Mouse (Mus musculus): ENCODE data around the gene Ptpn3.

The Ptpn3 gene

DNA sequence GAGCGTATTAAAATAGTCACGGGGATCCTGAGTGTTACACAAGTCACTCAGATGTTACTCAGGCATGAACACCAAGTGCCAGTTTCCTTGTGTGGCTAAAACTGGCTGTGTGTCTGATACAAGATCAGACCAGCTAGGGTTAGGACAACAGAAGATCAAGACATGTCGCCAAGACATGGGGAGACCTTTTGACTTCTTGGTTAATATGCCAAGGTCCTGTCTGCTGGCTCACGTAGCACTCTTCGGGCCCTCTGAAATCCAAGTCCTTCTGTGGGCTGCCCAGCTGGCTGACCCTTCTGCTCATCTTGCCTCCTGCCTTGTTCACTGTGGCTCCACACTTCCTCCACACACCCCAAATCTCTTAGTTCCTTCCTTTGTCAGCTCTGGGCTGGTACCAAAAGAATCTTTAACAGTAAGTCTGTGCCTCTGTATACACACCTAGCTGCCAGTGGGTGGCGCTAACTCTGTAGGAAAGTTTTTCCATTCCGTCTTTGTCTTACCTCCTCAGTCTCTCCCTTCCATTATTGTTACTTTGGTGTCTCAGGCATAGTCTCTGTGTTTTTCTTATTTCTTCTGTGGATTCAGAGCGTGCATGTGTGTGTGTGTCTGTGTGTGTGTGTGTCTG lies 38.5 kb downstream of the Ptpn3 start:
- peak; percentile 90 for DNase-seq (ENCODE audit: low read depth, low spot score)

DNA sequence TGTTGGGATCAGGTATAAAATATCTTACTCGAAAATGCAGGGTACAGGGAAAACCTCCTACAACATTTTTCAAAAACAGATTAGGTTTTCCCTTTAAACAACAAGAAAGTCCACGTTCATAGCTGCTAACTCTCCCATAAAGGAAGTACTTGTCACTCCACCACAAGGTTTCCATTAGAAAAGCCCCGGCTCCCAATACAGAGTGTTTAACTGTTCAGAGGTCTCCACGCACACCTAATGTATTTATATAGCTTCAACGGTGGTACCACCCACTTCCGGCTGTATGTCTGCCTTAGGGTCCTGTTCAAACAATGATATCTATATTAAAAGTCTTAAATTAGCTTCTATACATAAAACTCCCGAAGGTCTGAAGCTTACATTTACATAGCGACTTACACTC lies 39.2 kb downstream of the Ptpn3 start:
- DNase-seq (ENCODE audit: low read depth, low spot score) = no peak

DNA sequence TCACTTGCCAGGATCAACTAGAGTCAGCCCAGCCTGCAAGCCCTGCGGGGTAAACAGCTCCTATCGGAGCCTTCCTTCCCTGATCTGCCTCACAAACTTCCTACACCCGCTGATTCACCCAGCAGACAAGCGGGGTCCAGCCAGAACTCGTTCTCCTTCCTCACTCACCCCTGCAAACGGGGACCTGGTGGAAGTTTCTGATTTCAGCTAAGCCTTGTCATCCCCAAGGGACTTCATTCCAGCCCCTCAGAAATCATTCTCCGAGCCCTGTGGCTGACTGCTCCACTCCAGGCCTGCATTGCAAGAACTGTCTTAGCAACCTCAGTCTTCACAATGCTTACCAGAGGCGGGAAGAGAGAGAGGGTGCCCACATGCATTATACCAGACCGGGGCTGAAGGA lies 39.8 kb downstream of the Ptpn3 start:
- no peak for DNase-seq (ENCODE audit: low read depth, low spot score)

DNA sequence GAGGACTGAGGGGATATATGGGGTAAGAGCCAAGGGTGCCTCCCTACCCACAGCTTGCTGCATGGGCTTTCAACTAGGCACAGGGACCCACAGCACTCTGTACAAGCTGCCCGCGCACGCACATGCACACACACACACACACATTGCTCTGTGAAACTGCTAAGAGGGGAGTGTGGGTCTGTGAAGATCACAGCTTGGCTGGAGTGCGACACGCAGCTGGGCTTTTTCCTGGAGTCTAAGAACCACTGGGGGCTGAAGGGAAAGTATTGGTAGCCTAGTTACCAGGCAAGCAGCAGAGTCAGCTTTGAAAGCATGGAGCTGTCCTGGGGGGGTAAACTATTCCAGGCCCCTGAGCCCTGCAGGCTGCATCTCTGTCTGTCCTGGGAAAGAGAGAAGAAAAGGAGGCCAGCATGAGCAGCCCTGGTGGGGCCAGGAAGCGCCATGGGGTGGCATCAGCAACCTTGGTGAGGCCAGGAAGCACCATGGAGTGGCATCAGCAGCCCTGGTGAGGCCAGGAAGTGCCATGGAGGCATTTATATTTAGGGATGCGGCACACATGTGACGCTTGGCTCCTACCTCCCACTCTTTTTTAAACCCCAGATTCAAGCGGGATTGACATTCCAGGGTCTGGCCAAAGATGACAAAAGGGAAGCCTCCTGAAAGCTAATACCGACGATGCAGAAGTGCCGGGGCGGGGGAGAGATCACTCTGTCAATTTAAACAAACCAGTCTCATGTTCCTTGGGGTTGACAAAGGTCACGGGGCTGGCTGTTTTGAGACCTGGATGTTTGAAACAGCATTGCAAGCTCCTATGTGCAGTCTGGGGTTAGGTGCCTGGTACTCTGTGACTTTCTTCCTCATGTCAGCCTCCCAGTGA lies 43.2 kb downstream of the Ptpn3 start:
- DNase-seq (ENCODE audit: low read depth, low spot score) = peak; percentile 40

DNA sequence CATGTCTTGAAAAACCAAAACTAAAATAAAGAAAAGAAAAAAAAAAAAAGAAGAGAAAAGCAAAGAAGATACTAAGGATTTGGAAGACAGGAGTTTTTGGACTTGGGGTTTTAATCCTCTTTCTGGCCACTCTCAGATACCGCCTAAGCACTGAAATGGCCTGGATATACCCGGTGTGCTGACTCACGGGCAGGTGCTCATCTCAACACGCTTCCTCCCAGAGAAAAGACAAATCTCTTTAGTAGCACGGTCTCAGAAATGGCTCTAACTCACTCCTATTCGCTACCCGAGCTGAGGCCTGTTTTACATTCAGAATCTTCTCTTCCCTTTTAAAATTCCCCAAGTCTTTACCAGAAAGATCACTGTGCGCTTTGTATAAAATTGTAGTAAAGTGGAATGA lies 44.2 kb downstream of the Ptpn3 start:
- no peak for DNase-seq (ENCODE audit: low read depth, low spot score)

DNA sequence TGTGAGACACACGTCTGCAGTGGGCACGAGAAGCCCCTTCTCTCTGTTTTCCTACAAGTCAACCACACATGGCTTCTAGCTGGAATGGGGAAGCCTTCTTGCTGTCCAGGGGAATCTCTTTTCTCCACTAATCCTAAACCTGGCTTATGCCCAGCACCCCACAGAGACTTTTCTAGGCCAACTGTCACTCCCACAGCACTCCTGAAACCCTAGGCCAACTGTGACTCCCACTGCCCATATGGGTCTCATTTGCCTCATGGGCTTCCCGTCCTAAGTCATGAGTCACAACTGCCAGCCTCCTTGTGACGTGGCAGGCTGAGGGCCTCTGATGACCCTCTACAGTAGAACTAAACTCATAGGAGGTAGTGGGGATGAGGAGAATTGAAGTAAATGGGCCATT lies 44.9 kb downstream of the Ptpn3 start:
- no peak for DNase-seq (ENCODE audit: low read depth, low spot score)

DNA sequence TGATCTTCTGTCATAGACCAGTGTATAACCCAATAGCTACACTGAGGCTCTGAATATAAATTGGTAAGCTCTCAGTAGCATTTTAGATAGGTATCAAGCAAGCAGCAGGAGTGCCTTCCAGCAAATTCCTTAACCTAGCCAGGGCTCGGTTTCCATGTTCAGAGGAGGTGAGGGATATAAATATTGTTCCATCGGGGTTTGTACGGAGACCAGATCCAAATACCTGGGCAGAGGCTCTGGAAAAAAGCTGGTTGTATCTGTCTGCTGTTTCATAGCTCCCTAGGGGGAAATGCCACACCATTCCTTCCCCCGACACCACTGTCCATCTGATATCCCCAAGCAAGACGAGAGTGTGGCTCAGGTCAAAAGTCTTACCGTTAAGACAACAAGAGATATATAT lies 47.2 kb downstream of the Ptpn3 start:
- peak; percentile 56 for DNase-seq (ENCODE audit: low read depth, low spot score)

DNA sequence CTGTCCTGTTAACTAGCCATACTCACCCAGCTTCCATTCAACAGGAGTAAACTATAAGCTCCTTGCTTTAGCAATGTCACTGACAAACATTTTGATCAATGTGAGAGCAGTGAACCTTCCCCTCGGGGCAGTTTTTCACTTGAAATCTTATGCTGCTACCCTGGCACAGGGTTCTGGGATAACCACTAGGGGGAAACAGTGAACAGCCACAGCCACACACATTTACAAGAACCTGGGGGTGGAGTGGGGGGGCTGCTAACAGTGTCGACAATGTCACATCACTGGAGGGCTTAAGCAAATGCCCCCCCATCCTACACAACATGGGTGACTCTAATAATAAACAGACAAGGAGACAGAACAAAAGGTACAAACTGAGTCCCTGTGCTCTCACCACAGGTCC lies 51.0 kb downstream of the Ptpn3 start:
- DNase-seq (ENCODE audit: low read depth, low spot score) = no peak

DNA sequence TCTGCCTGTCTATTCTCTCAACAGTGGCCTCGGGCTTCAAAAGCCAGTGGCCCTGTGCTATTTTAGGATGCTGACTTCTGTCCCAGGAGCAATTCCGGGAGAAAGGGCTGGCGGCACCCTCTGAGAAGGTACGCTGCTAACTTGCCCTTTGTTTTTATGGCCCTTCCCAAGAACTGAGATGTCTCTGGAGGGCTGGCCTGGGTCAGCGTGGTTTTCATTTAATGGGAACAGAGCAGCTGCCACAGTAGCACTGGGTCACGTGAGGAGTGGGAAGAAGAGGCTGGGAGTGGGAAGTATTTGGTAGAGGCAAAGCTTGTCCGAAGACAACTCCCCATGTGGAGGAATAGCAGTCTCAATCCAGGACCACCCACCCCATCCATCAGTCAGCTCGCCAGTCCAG lies 52.5 kb downstream of the Ptpn3 start:
- DNase-seq (ENCODE audit: low read depth, low spot score) = peak; percentile 68

DNA sequence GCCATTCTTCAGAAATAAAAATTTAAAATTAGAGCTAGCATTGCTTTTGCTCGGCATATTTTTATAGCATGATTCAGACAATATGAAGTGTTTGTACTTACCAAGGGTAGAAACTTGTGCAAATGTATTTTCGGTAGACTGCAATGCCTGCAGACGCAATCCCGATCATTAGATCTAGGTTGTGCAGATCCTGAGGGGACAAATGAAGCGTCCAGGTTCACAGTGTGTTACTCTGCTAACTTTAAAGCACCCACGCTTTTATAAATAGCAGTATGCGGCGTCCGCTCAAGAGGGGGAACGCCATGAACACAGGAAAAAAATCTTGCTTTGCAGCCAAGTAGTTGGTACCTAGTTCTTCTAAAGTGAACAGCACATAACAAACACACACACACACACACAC lies 56.8 kb downstream of the Ptpn3 start:
- DNase-seq (ENCODE audit: low read depth, low spot score) = no peak

DNA sequence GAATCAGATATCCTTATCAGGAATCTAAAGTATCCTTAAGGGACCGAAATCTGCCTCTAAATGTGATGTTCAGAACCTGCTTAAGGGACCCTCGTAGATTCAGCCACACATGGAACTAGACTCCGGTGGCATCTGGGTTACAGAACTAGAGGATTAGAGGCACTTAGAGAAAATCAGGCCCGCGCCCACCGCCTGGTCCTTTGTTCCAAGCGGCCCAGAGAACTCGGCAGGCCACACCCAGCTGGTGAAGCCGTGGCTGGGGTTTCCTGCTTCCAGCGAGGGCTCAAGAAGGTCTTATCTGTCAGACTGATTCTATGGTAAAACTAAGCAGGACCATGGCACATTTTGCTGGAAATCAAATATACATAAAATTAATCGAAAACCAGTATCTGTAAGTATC lies 58.3 kb downstream of the Ptpn3 start:
- DNase-seq (ENCODE audit: low read depth, low spot score) = no peak

DNA sequence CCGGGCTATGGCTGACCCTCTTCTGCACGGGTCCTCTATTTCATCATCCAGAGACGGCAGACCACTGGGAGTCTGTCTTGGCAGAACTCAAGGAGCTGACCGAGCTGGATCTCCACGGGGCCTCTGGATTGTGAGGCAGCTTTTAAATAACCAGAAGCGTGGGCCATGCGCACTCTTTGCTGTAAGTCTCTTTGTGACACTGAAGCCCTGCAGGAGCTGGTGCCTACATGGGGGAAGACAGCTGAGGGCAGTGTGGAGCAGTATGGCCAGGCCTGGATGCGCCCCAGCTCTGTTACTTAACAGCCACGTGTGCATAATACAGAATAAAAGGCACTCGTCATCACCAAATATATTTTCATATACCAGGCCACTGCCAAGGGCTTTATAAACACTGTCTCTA lies 60.7 kb downstream of the Ptpn3 start:
- peak; percentile 47 for DNase-seq (ENCODE audit: low read depth, low spot score)

DNA sequence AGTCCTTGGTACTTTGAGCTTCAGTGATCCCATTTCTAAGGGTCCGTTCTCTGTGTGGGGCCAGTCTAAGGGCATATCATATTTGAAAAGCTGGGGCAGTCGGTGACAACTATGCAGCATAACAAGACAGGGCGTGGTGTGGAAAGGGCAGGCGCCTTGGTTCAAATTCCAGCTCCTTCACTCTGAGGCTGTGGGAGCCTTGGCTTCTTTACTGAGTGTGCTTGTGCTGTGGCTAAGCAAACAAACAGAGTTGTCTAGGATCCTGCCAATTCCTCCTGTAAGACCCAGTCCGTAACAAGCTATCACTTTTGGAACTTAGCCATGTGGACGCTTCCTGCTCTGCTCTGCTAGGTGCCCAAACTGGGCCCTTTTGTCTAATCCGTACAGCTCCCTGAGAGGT lies 61.5 kb downstream of the Ptpn3 start:
- DNase-seq (ENCODE audit: low read depth, low spot score) = no peak

DNA sequence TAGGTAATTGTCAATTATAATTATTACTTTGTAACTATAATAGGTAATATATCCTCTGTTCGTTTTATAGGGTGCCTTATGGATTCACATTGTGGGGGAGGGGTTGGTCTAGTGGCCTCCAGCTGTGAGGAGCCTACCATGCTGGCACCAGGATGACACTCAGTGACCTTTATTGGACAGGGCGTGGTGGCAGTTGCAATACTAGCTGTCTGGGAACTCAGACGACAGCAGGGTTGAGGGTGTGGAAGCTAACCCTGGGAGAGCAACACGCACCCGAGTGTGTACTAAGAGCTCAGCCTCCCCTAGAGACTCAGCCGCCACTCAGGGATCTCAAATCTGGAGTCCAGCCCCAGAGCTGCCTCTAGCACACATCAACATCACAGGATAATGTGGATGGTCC lies 62.5 kb downstream of the Ptpn3 start:
- DNase-seq (ENCODE audit: low read depth, low spot score) = peak; percentile 41

DNA sequence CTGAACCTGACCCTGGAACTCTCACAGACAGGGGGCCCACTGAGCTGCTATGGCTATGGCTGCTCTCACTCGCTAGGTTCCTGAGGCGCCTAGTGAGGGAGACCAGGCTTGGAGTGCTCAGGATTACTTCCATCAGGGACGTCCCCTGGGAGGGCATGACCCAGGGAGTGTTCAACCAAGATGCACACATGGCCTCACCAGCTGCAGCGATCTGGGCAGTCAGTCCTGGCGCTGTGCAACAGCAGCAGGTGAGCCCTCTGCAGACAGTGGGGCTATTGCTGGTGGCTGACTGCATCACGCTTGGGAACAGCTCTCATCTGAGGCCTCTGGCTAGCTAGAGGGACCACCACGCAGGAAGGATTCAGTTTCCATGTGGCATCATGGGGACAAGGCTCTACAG lies 63.5 kb downstream of the Ptpn3 start:
- no peak for DNase-seq (ENCODE audit: low read depth, low spot score)

DNA sequence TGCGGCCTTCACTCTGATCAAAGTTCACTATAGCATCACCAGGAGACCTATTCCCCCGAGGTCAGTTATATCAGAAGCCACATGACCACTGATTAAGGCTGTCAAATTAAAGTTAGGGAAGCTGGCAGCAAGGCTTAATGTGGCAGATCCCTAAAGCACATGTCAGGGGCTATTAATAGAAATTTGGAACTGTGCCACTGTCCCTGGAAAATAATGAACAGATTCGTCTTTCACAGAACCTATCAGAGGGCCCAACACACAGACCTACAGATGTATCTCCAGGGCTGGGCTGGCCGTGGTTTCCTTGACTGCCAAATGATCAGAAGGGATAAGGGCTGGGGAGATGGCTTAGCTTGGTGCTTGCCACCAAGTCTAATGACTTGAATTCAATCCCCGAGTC lies 65.1 kb downstream of the Ptpn3 start:
- peak; percentile 53 for DNase-seq (ENCODE audit: low read depth, low spot score)

DNA sequence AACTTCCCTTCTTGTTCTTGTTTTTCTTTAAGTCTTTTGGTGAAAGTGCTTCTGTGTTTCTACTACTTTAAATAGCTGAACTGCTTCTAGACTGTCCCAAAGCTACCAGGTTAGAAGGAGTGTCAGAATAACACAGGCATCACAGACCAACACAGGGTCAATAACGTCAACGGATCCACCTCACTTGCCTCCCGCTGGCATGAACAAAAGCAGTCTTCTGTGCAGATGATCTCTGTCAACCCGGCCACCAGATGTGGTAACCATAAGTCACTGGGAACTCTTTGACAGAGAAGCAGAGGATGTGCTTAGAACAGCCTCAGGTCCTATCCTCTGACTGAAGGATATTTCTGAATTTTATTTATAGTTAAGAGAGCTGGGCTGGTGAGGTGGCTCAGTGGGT lies 65.9 kb downstream of the Ptpn3 start:
- DNase-seq (ENCODE audit: low read depth, low spot score) = no peak

DNA sequence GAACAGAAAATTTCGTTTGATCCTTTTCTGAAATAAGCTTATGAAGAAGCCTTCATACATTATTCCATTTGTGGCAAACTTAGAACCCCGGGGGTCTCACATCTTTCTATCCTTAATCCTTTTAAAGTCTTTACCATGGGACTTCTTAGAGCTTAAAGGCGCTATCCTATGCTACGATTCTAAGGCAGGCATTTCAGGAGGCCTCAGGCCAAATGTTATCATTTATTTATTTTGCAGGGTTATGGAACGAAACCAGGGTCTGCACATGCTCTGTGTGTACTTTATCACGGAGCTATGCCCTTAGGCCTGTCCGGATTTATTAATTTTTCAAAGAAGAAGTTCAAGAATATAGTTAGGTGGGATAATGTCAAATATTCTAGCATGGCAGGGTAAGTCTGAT lies 67.3 kb downstream of the Ptpn3 start:
- DNase-seq (ENCODE audit: low read depth, low spot score) = no peak

DNA sequence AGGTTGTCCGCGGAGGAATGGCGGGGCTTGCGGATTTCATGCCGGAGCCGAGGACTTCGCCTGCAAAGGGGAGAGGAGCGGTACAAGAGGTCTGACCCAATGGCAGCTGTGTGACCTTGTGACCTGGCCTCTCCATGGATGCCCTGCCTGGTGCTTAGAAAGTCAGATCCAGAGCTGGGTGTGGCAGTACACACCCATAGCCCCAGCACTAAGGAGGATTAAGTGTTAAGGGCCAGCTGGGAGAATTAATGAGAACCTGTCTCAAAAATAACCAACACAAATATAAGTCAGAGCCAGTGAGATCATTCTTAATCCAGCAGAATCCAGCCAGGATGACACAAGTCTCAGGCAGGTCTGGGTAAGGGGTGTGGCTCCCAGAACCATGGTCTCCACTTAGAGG lies 69.2 kb downstream of the Ptpn3 start:
- DNase-seq (ENCODE audit: low read depth, low spot score) = no peak

DNA sequence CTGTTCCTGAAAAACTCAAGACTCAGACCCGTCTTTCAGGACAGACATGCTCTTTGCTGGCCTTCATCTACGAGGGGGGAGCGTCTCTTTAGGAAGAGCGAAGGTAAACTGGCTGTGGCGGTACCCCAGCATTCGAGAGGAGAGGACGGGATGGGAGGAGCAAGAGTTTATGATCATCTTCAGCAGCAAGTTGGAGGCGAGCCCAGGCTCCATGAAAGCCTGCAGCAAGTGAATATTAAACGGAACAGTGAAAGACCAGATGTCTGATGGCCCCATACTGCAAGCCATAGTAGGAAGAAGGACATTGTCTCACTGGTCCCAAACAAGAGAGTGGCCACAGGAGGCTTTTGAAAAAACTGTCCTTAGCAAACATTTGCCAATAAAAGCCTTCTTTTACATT lies 70.3 kb downstream of the Ptpn3 start:
- no peak for DNase-seq (ENCODE audit: low read depth, low spot score)

DNA sequence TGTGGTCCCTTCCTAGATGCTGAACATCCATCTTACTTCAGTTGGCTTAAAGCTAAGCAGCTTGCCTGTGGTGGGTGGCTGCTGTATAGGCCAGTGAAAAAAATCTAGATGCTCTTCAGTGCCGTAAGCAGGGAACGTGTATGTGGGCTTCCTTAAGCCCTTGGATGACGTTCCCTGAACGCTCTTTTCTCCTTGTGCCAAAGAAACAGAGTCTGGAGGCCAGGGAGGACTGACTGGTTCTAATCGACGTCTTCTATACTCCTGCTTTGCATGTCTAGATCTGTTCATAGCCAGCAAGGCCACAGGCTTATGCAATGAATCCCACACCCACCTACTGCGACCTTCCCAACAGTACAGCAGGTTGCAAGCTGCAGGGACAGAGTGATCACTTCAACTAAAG lies 71.3 kb downstream of the Ptpn3 start:
- no peak for DNase-seq (ENCODE audit: low read depth, low spot score)

DNA sequence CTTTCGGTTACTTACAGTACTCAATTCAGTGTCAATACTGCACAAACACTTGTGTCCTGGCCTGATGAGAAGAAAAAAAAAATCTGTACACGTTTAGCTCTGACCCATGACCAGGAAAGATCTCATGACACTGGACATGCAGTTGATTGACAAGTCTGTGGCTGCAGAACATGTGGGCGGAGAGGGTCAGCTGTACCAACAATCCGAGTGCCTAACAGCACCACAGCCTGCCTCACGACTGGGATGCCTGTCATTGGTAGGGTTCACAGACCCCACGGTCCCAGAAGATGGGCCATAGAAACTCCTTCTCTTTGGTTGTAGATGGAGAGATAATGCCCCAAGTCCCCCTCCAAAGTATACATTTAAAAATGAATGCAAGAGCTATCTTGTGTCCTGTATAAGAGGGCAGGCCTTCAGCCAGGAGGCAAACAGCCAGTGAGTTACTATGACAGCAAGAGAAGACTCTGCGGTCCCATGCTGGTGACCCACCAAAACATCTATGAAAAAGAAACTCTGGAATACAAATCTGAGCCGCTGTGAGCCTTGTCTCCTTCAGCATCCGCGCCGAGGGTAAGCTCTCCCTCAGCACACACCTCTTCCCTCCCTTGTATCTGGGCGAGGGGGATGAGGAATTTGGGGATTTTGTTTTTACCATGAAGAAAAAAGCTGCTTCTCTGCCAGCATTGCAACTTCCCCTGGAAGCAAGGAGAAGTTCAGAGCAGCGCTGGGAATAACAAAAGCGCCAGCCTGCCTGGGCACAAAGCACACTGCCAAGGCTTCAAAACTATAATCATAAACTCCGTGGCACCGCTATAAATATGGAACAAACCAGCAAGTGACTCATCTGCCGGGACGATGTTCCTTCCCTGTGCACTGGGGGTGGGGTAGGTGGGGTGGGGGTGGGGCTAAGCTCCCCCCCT lies 72.8 kb downstream of the Ptpn3 start:
- no peak for DNase-seq (ENCODE audit: low read depth, low spot score)

All from skeletal muscle tissue, adult 2 months (tissue).